Mouse (Mus musculus): ENCODE data around the gene Prr29. TPM values are rescaled to one million over a fixed set of nuclear protein-coding genes. Genes with fewer than 3 reads are reported as not detected.

Gene Prr29
- total RNA-seq, 2 experiments from 2014 or later = not detected

GRCm38 (mm10) chr11:106397656-106398055 is 32.4 kb downstream of the Prr29 start:
- peak; percentile 74 for ATAC-seq (replicated peaks; ENCODE audit: poor library complexity)

- ATAC-seq (replicated peaks; ENCODE audit: poor library complexity) = no peak
These were observed 33.2 kb downstream of the Prr29 start for GRCm38 (mm10) chr11:106398481-106398880.

- ATAC-seq (replicated peaks; ENCODE audit: poor library complexity) = no peak
These were observed 44.7 kb downstream of the Prr29 start for GRCm38 (mm10) chr11:106410011-106410410.

- no peak for ATAC-seq (replicated peaks; ENCODE audit: poor library complexity)
These were observed 45.2 kb downstream of the Prr29 start for GRCm38 (mm10) chr11:106410507-106410906.

GRCm38 (mm10) chr11:106411157-106411556 is 45.9 kb downstream of the Prr29 start:
- ATAC-seq (replicated peaks; ENCODE audit: poor library complexity) = no peak

GRCm38 (mm10) chr11:106412641-106413360 is 47.5 kb downstream of the Prr29 start:
- ATAC-seq (replicated peaks; ENCODE audit: poor library complexity) = no peak

- ATAC-seq (replicated peaks; ENCODE audit: poor library complexity) = no peak
These were observed 51.1 kb downstream of the Prr29 start for GRCm38 (mm10) chr11:106416331-106416730.

GRCm38 (mm10) chr11:106417860-106418259 is 52.6 kb downstream of the Prr29 start:
- ATAC-seq (replicated peaks; ENCODE audit: poor library complexity) = no peak

GRCm38 (mm10) chr11:106418622-106419196 is 53.4 kb downstream of the Prr29 start:
- peak; percentile 83 for ATAC-seq (replicated peaks; ENCODE audit: poor library complexity)

GRCm38 (mm10) chr11:106419262-106420102 is 54.2 kb downstream of the Prr29 start:
- ATAC-seq (replicated peaks; ENCODE audit: poor library complexity) = peak; percentile 61

- ATAC-seq (replicated peaks; ENCODE audit: poor library complexity) = no peak
These were observed 59.9 kb downstream of the Prr29 start for GRCm38 (mm10) chr11:106425201-106425600.

GRCm38 (mm10) chr11:106426447-106426846 is 61.2 kb downstream of the Prr29 start:
- no peak for ATAC-seq (replicated peaks; ENCODE audit: poor library complexity)

Other genes starting within 250 kb of the Prr29 start
- 2.6 and 4.4 TPM in 2 replicates for gene Gm10840, start 204.6 kb upstream of the Prr29 start, total RNA-seq (2015)
- not detected in 2 replicates for gene Gm10840, start 204.6 kb upstream of the Prr29 start, total RNA-seq (2017)
- gene Limd2, start 204.6 kb upstream of the Prr29 start, total RNA-seq (2015) = 169 and 172 TPM in 2 replicates
- 37.4 and 40.8 TPM in 2 replicates for gene Limd2, start 204.6 kb upstream of the Prr29 start, total RNA-seq (2017)
- 27.0 and 31.6 TPM in 2 replicates for gene Strada, start 163.3 kb upstream of the Prr29 start, total RNA-seq (2015)
- gene Strada, start 163.3 kb upstream of the Prr29 start, total RNA-seq (2017) = 20.1 and 21.7 TPM in 2 replicates
- gene Ccdc47, start 149.1 kb upstream of the Prr29 start, total RNA-seq (2015) = 41.7 and 51.3 TPM in 2 replicates
- 138 and 195 TPM in 2 replicates for gene Ccdc47, start 149.1 kb upstream of the Prr29 start, total RNA-seq (2017)
- 39.8 and 47.9 TPM in 2 replicates for gene Ddx42, start 148.5 kb upstream of the Prr29 start, total RNA-seq (2015)
- gene Ddx42, start 148.5 kb upstream of the Prr29 start, total RNA-seq (2017) = 68.8 and 101 TPM in 2 replicates
- gene Ftsj3, start 109.4 kb upstream of the Prr29 start, total RNA-seq (2015) = 45.5 and 45.7 TPM in 2 replicates
- 151 and 191 TPM in 2 replicates for gene Ftsj3, start 109.4 kb upstream of the Prr29 start, total RNA-seq (2017)
- gene Psmc5, start 109.3 kb upstream of the Prr29 start, total RNA-seq (2015) = 52.0 and 54.1 TPM in 2 replicates
- gene Psmc5, start 109.3 kb upstream of the Prr29 start, total RNA-seq (2017) = 110 and 120 TPM in 2 replicates
- 62.9 and 63.5 TPM in 2 replicates for gene Smarcd2, start 92.5 kb upstream of the Prr29 start, total RNA-seq (2015)
- gene Smarcd2, start 92.5 kb upstream of the Prr29 start, total RNA-seq (2017) = 216 and 275 TPM in 2 replicates
- gene Tcam1, start 88.8 kb upstream of the Prr29 start, total RNA-seq (2015) = 2.2 and 2.3 TPM in 2 replicates
- 1.6 and 1.7 TPM in 2 replicates for gene Tcam1, start 88.8 kb upstream of the Prr29 start, total RNA-seq (2017)
- not detected in 2 replicates for gene Gh, start 63.6 kb upstream of the Prr29 start, total RNA-seq (2015)
- not detected in 2 replicates for gene Gh, start 63.6 kb upstream of the Prr29 start, total RNA-seq (2017)
- 47.2 and 51.9 TPM in 2 replicates for gene Cd79b, start 50.7 kb upstream of the Prr29 start, total RNA-seq (2015)
- 29.6 and 30.9 TPM in 2 replicates for gene Cd79b, start 50.7 kb upstream of the Prr29 start, total RNA-seq (2017)
- 0.12 TPM in 1 of 2 replicates, not detected in the other for gene Scn4a, start 12.2 kb upstream of the Prr29 start, total RNA-seq (2015)
- gene Scn4a, start 12.2 kb upstream of the Prr29 start, total RNA-seq (2017) = 0.03 TPM in 1 of 2 replicates, not detected in the other
- 59.9 and 60.3 TPM in 2 replicates for gene Icam2, start 22.6 kb downstream of the Prr29 start, total RNA-seq (2015)
- gene Icam2, start 22.6 kb downstream of the Prr29 start, total RNA-seq (2017) = 87.1 and 123 TPM in 2 replicates
- 54.0 and 58.6 TPM in 2 replicates for gene Ern1, start 122.4 kb downstream of the Prr29 start, total RNA-seq (2015)
- gene Ern1, start 122.4 kb downstream of the Prr29 start, total RNA-seq (2017) = 45.6 and 50.2 TPM in 2 replicates
- 48.2 and 52.8 TPM in 2 replicates for gene Tex2, start 248.0 kb downstream of the Prr29 start, total RNA-seq (2015)
- 77.8 and 78.5 TPM in 2 replicates for gene Tex2, start 248.0 kb downstream of the Prr29 start, total RNA-seq (2017)

Data from megakaryocyte progenitor cell, adult 5-6 weeks (primary cell).